Mouse (Mus musculus): ENCODE data around the gene Arhgap10. TPM values are rescaled to one million over a fixed set of nuclear protein-coding genes. Genes with fewer than 3 reads are reported as not detected.

Gene Arhgap10
- polyA plus RNA-seq, 1 experiment from 2014 or later = 39.1 TPM

GRCm38 (mm10) chr8:77473773-77474172 lies 44.0 kb downstream of the Arhgap10 start:
- peak; percentile 67 for DNase-seq (ENCODE audit: low spot score)
- H3K27ac ChIP-seq = peak overlapping the region; percentile 81
- 35% methylated on average over 7 of the region's 7 CpGs for WGBS

DNA sequence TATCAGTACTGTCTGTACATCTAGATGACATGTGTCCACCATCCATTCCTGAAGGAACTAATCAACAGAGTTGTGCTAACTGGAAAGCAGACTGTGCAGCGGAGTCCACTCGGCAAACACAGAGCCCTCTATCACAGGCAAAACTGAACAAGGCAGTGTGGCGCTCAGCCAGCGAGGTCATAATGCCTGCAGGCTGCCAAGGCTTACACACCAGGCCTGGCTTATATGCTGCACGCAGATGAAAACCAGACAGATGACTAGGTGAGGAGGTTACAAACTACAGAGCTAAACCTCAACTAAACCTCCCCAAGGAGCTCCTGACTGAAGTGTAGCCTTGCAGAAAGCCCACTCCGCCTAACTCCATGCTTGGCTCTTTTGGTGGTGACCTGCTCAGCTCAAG lies 44.4 kb downstream of the Arhgap10 start:
- 63% methylated on average over 6 of the region's 6 CpGs for WGBS
- Histone ChIP-seq H3K4me3 (no peak overlapping the region), H3K27ac (peak overlapping the region; percentile 81), H3K27me3 (ENCODE audit: low read depth, poor library complexity, severe bottlenecking) (no peaks in the 10 kb centered on the region), H3K4me1 (peaks cover 39% of the 10 kb centered on the region), H3K9me3 (replicated peaks) (no peaks in the 10 kb centered on the region), H3K36me3 (peaks cover 1% of the 10 kb centered on the region)
- peak; percentile 49 for DNase-seq (ENCODE audit: low spot score)

More at GRCm38 (mm10) chr8:77473773-77474172, 44.0 kb downstream of the Arhgap10 start:
- no peaks in the 10 kb centered on the region for H3K9me3 ChIP-seq (replicated peaks)
- no peaks in the 10 kb centered on the region for H3K27me3 ChIP-seq (ENCODE audit: low read depth, poor library complexity, severe bottlenecking)
- H3K4me1 ChIP-seq = peaks cover 41% of the 10 kb centered on the region
- H3K4me3 ChIP-seq = no peak overlapping the region
- no peaks in the 10 kb centered on the region for H3K36me3 ChIP-seq

DNA sequence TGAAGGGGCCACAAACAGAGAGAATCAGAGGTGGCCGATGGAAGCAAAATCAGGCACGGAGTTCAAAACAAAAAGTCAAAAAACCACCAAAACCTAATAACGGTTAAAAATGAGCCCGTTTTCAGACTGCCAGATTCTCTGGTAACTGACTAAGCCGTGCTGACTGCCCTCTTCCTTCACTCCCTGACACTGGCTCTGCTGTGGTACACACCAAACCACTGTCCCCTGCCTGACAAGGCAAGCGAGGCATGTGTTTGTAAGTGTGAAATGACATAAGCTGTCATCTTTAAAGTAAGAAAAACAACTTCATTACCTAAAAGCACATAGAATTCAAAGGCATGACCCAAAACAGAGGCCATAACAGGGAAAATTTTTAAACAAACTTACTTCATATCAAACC lies 56.4 kb downstream of the Arhgap10 start:
- 67% methylated on average over 6 of the region's 6 CpGs for WGBS
- peaks cover 35% of the 10 kb centered on the region for H3K4me1 ChIP-seq

DNA sequence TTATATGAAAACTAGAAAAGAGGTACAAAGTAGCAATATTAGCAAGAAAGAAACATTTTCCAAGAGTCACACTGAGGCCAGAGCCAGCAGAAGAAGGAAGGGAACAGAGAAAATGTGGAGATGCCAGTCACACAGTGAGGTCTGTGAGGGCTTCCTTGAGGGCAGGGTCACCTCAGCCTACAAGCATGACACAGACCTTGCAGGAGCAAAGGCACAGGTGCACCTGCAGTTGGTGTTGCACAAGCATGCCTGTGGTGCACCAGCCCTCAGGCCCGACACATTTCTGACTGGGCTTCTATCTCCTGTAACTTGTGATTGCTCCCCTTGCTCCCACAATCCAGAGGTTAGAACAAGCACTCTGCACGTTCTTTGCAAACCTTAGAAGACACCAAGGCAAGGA lies 57.4 kb downstream of the Arhgap10 start:
- Histone ChIP-seq H3K4me3 (no peak overlapping the region), H3K4me1 (peaks cover 33% of the 10 kb centered on the region), H3K36me3 (no peaks in the 10 kb centered on the region), H3K27ac (no peak overlapping the region), H3K9me3 (replicated peaks) (no peaks in the 10 kb centered on the region), H3K27me3 (ENCODE audit: low read depth, poor library complexity, severe bottlenecking) (no peaks in the 10 kb centered on the region)
- WGBS = 83% methylated on average over 2 of the region's 2 CpGs
- no peak for DNase-seq (ENCODE audit: low spot score)

More for the DNA sequence above, 56.4 kb downstream of the Arhgap10 start:
- H3K36me3 ChIP-seq = no peaks in the 10 kb centered on the region
- no peaks in the 10 kb centered on the region for H3K27me3 ChIP-seq (ENCODE audit: low read depth, poor library complexity, severe bottlenecking)
- no peaks in the 10 kb centered on the region for H3K9me3 ChIP-seq (replicated peaks)
- no peak for DNase-seq (ENCODE audit: low spot score)
- no peak overlapping the region for H3K27ac ChIP-seq
- no peak overlapping the region for H3K4me3 ChIP-seq

DNA sequence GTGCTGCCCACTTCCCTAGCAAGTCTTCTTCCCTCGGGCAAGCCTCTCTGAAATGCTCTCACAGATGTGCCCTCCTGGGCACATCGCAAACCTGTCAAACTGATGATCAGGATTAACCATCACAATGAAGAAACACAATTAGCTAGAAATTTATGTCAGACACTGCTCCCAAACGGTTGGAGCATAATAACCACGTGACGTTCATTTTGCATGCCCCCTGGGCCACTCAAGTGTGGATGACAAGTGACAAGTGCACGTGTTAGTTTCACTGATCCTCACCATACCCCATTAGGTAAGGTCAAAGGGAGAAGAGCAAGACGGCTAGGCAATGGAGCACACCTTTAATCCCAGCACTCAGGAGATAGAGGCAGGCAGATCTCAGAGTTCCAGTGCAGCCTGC lies 58.1 kb downstream of the Arhgap10 start:
- H3K4me1 ChIP-seq = peaks cover 31% of the 10 kb centered on the region
- no peak overlapping the region for H3K27ac ChIP-seq
- no peak for DNase-seq (ENCODE audit: low spot score)
- no peak overlapping the region for H3K4me3 ChIP-seq
- H3K27me3 ChIP-seq (ENCODE audit: low read depth, poor library complexity, severe bottlenecking) = no peaks in the 10 kb centered on the region
- 0 out of 2 replicates have a peak, but pooled peaks cover 3% of the 10 kb centered on the region for H3K36me3 ChIP-seq
- WGBS = 27% methylated on average over 7 of the region's 7 CpGs
- H3K9me3 ChIP-seq (replicated peaks) = no peaks in the 10 kb centered on the region

DNA sequence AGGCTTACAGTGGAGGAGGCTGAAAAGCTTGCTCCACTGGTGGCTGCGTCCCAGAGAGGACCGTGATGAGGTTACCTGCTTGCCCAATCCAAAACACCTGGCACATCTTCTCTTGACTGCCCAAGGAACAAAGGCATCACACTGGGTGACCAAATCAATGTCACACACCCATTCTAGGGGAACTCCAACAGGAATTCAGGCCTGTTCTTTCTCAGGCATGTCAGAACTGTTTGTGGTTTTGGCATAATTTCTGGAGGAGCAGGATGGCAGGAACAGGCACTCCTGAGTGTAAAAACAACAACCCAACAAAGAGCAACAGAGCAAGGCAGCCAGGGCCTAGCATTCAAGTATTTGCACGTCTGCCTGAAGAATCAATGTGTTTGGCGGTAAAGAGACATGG lies 59.2 kb downstream of the Arhgap10 start:
- no peak overlapping the region for H3K27ac ChIP-seq
- no peak for DNase-seq (ENCODE audit: low spot score)
- no peak overlapping the region for H3K4me3 ChIP-seq
- peaks cover 35% of the 10 kb centered on the region for H3K4me1 ChIP-seq
- no peaks in the 10 kb centered on the region for H3K27me3 ChIP-seq (ENCODE audit: low read depth, poor library complexity, severe bottlenecking)
- no peaks in the 10 kb centered on the region for H3K9me3 ChIP-seq (replicated peaks)
- 95% methylated on average over 4 of the region's 4 CpGs for WGBS
- peaks cover 7% of the 10 kb centered on the region; the same call in 1 of the 2 replicates for H3K36me3 ChIP-seq

GRCm38 (mm10) chr8:77456263-77456662 lies 61.5 kb downstream of the Arhgap10 start:
- DNase-seq (ENCODE audit: low spot score) = no peak
- Histone ChIP-seq H3K36me3 (peaks cover 14% of the 10 kb centered on the region; the same call in 1 of the 2 replicates), H3K4me3 (no peak overlapping the region), H3K27ac (no peak overlapping the region), H3K27me3 (ENCODE audit: low read depth, poor library complexity, severe bottlenecking) (no peaks in the 10 kb centered on the region), H3K9me3 (replicated peaks) (no peaks in the 10 kb centered on the region), H3K4me1 (peaks cover 30% of the 10 kb centered on the region)
- WGBS = 94% methylated on average over 6 of the region's 6 CpGs

DNA sequence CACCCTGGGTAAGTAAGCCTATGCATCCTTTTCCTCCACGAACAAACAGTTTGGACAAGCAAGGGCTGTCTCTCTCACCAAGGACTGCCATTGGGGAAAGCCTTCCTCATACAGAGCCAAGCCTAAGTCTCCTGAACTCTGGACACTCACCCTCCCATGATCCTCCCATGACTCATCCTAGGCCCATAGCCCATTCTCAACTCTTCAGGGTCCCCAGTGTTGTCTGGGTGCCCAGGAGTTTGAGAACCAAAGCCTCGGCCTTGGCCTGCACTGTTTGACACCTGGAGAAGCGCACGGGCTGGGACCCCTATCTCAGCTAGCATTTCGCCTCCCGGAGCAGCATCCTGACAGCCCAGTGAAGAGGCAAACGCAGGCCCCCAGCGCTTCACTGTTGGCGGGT lies 63.9 kb downstream of the Arhgap10 start:
- peaks cover 8% of the 10 kb centered on the region; the same call in 1 of the 2 replicates for H3K4me1 ChIP-seq
- H3K4me3 ChIP-seq = no peak overlapping the region
- H3K36me3 ChIP-seq = peaks cover 36% of the 10 kb centered on the region
- WGBS = 92% methylated on average over 9 of the region's 9 CpGs
- H3K27ac ChIP-seq = no peak overlapping the region
- no peaks in the 10 kb centered on the region for H3K27me3 ChIP-seq (ENCODE audit: low read depth, poor library complexity, severe bottlenecking)
- DNase-seq (ENCODE audit: low spot score) = no peak
- H3K9me3 ChIP-seq (replicated peaks) = peaks cover 6% of the 10 kb centered on the region; the same call in 1 of the 2 replicates

DNA sequence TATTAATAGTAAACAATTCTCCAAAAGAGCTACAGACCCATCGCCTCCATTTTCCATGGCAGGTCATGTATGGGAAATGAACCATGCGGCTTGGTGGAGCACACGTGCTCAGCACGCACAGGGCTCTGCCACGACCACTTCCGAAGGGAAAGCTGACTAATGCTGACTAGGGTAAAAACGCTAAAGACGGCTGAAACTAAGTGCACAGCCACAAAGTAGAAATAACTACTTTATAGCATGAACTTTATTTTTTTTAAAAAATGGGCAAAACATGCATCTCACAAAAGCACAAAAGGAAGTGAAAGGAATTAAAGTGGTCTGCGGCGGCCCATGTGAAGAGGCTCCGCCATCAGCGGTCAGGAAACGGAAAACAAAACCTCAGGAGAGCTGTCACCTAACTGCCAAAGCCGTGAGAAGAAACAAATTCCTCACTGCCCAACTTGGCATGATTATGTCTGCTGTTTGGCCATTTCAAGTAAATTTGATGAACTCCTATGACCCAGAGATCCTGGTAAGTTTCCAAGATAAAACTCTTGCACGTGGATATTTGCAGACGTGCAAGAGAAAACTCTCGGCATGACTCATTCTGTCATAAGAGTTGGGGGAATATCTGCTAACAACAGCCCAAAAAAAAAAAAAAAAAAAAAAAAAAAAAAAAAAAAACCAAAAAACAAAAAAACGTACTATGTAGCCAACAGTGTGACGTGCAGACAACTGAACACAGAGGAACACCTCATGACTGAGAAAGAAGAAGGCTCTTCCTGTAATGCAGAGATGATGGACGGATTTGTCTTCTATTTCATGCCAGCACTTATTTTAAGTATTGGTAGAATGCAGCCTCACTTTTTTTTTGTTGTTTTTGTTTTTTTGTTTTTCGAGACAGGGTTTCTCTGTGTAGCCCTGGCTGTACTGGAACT lies 66.0 kb downstream of the Arhgap10 start:
- Histone ChIP-seq H3K27me3 (ENCODE audit: low read depth, poor library complexity, severe bottlenecking) (no peaks in the 10 kb centered on the region), H3K4me3 (no peak overlapping the region), H3K27ac (no peak overlapping the region), H3K4me1 (0 out of 2 replicates have a peak, but pooled peaks cover 4% of the 10 kb centered on the region), H3K36me3 (peaks cover 53% of the 10 kb centered on the region), H3K9me3 (replicated peaks) (peaks cover 12% of the 10 kb centered on the region; the same call in 1 of the 2 replicates)
- WGBS = 94% methylated on average over 21 of the region's 21 CpGs
- DNase-seq (ENCODE audit: low spot score) = no peak

DNA sequence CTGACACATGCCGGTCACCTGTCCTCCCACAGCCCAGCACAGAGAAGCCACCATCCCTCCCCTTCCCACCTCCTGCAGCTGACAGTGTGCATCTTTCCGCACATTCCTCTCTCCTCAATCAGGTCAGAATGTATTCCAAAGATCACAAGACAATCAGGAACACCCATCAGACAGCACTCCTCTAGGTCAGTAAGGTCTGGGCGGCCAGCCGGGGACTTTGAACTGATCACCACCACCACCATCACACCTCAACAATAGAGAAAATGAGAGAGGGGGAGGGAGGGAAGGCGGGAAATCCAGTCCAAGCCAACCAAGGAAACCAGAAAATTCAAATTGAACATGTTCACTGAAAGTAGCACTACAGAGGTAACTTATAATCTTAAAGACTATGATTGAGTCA lies 66.7 kb downstream of the Arhgap10 start:
- H3K27ac ChIP-seq = no peak overlapping the region
- no peak overlapping the region for H3K4me3 ChIP-seq
- DNase-seq (ENCODE audit: low spot score) = no peak
- WGBS = 86% methylated on average over 5 of the region's 5 CpGs
- H3K27me3 ChIP-seq (ENCODE audit: low read depth, poor library complexity, severe bottlenecking) = no peaks in the 10 kb centered on the region
- H3K4me1 ChIP-seq = peaks cover 8% of the 10 kb centered on the region; the same call in 1 of the 2 replicates
- peaks cover 12% of the 10 kb centered on the region; the same call in 1 of the 2 replicates for H3K9me3 ChIP-seq (replicated peaks)
- peaks cover 60% of the 10 kb centered on the region for H3K36me3 ChIP-seq

DNA sequence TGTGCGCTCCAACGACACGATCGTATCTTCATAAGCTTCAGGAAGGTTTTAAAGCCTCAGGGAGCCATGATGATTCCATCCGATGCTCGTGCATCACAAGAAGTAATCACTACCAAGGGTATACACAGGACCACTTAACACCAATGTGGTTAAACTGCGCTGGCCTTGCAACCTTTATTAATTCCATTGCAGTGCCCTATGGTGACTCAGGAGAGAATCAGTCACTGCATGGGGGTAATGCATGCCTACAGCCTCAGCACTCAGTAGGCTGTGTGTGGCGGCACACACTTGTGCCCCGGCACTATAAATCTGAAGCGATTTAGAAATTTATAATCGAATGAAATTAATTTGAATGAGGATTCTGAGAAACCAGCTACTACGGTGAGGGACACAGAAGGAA lies 71.5 kb downstream of the Arhgap10 start:
- Histone ChIP-seq H3K36me3 (peaks cover 47% of the 10 kb centered on the region), H3K4me1 (peaks cover 4% of the 10 kb centered on the region; the same call in 1 of the 2 replicates), H3K27ac (no peak overlapping the region), H3K27me3 (ENCODE audit: low read depth, poor library complexity, severe bottlenecking) (no peaks in the 10 kb centered on the region), H3K4me3 (no peak overlapping the region), H3K9me3 (replicated peaks) (peaks cover 12% of the 10 kb centered on the region; the same call in 1 of the 2 replicates)
- WGBS = 91% methylated on average over 12 of the region's 12 CpGs
- DNase-seq (ENCODE audit: low spot score) = no peak

- no peaks in the 10 kb centered on the region for H3K27me3 ChIP-seq (ENCODE audit: low read depth, poor library complexity, severe bottlenecking)
- H3K9me3 ChIP-seq (replicated peaks) = peaks cover 12% of the 10 kb centered on the region; the same call in 1 of the 2 replicates
- 86% methylated on average over 3 of the region's 3 CpGs for WGBS
Measured at GRCm38 (mm10) chr8:77445642-77446041, 72.1 kb downstream of the Arhgap10 start.

More at GRCm38 (mm10) chr8:77445642-77446041, 72.1 kb downstream of the Arhgap10 start:
- Histone ChIP-seq H3K36me3 (peaks cover 41% of the 10 kb centered on the region), H3K4me1 (peaks cover 4% of the 10 kb centered on the region; the same call in 1 of the 2 replicates), H3K27ac (no peak overlapping the region), H3K4me3 (no peak overlapping the region)
- DNase-seq (ENCODE audit: low spot score) = no peak
